Mouse (Mus musculus) erythroblast, embryonic 14.5 days (primary cell): ENCODE results near the gene Kynu.

Source experiments
- GATA1 ChIP-seq: IDR thresholded peaks from 2 replicates; pipeline ENCODE4 v1.6.1; 2012; ENCODE audit warnings: low read length, inconsistent platforms, mixed read lengths
- TAL1 ChIP-seq: IDR thresholded peaks from 3 replicates; pipeline ENCODE4 v1.6.1; 2012; ENCODE audit warnings: low read length, inconsistent platforms, mixed read lengths

- no peak for TF ChIP-seq GATA1
- no peak for TF ChIP-seq TAL1
These were observed 91.8 kb downstream of the Kynu start for GRCm38 (mm10) chr2:43646962-43647361.
